Mouse (Mus musculus) cerebellum, adult 2 months (tissue): Measurements from ENCODE around the gene Trpm5.

ENCODE experiments used
- CTCF ChIP-seq: fragments of 200-500 bp; IDR thresholded peaks from 2 replicates; pipeline ENCODE4 v1.5.1; 2011; ENCODE audit warnings: low read depth, mild to moderate bottlenecking, control low read depth, low read length, moderate library complexity, borderline replicate concordance; ENCODE audit not compliant: insufficient read depth
- POLR2A ChIP-seq: fragments of 200-500 bp; IDR thresholded peaks from 2 replicates; pipeline ENCODE4 v1.6.1; 2011; ENCODE audit warnings: low read length, control low read depth, borderline replicate concordance; ENCODE audit not compliant: insufficient read depth

- TF ChIP-seq POLR2A (no peak), CTCF (no peak)
These were observed 27.0 kb downstream of the Trpm5 start for GRCm38 (mm10) chr7:143067469-143067868.
